Mouse (Mus musculus): ENCODE measurements around the gene Olfr150. TPM values are rescaled to one million over a fixed set of nuclear protein-coding genes. Genes with fewer than 3 reads are reported as not detected.
"Not testable (repeated sequence)": the region's sequence is repeated elsewhere in the genome, so short reads cannot be mapped to it uniquely, and the experiment has no call there.

The Olfr150 gene
- polyA plus RNA-seq (2016; fragmentation: Nextera tagmentation; extraction: Ambion mirVana): not detected in 2 replicates

DNA sequence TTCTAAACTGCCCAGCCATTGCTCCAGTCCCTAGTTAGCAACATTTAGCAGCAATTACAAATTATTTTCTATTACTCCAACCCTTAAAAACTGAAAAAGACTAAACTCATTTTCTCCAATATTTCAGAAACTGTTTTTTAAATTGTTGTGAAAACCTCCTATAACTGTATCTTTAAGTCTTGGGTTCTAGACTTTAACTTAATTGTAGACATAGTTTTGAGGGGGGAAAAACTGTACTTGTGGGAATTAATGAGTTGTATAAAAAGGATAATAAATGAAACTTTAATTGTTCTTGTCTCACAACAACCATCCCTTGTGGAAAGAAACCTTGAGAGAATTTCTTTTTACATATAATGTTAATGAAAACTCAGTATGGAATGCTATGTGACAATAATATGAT lies at the start of gene Olfr150:
Gene Olfr150, plus strand, starts transcription at position 301 of the 400 bp plus-strand sequence.
- Histone ChIP-seq H3K27ac (no peak within 1 kb of the TSS), H3K4me2 (no peak within 1 kb of the TSS), H3K9ac (no peak within 1 kb of the TSS), H3K9me3 (replicated peaks) (no peaks in the 10 kb centered on the region), H3K36me3 (no peaks in the 10 kb centered on the region), H3K4me1 (no peaks in the 10 kb centered on the region), H3K27me3 (replicated peaks) (no peaks in the 10 kb centered on the region), H3K4me3 (no peak within 1 kb of the TSS)
- ATAC-seq: no peak

DNA sequence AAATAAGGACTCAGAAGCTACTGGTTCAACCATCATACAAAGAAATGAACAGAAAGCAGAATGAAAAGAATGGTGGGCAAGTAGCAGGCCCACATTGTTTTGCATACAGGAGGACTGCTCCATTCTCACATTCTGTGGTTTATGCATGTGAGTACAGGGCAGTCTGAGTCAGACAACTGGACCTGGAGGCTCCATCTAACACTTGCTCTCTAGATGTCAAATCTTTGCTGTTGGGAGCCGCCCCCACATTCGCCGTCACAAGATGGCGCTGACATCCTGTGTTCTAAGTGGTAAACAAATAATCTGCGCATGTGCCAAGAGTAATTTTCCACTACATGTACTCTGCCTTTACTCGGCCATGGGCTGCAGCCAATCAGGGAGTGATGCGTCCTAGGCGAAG lies 29.7 kb upstream of the Olfr150 start:
- H3K27me3 ChIP-seq (replicated peaks); H3K4me2 ChIP-seq; H3K9me3 ChIP-seq (replicated peaks); H3K9ac ChIP-seq; H3K36me3 ChIP-seq; ATAC-seq; H3K4me3 ChIP-seq; H3K27ac ChIP-seq; H3K4me1 ChIP-seq: not testable (repeated sequence)
- 84% methylated on average over 8 of the region's 8 CpGs for WGBS (ENCODE audit: insufficient replicate concordance)

DNA sequence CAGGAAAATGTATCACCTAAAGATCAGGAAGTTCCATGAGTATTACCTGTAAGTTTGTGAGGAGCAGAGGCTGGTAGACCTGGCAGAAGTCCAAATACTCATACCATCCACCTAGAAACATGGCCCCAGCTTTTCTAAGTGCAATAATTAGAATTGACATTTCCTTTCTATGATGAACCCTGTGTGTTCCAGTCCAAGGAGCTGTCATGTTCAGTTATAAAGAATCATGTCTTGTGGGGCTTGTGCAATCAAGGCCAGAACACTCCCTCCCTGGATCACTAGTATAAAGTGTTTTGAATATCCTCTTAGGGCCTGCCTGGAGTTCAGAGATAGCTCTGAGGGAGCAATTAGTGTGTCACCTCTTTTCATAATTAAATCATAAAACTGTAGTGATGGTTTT lies 23.8 kb upstream of the Olfr150 start, which contains the start of gene Olfr149:
Gene Olfr149, minus strand, starts transcription at position 101 of the 400 bp plus-strand sequence.
- H3K4me1 ChIP-seq: no peaks in the 10 kb centered on the region
- no peak within 1 kb of the TSS for H3K4me2 ChIP-seq
- H3K4me3 ChIP-seq: no peak within 1 kb of the TSS
- ATAC-seq: no peak
- H3K36me3 ChIP-seq: no peaks in the 10 kb centered on the region
- H3K9ac ChIP-seq: no peak within 1 kb of the TSS
- no peaks in the 10 kb centered on the region for H3K9me3 ChIP-seq (replicated peaks)
- H3K27ac ChIP-seq: no peak within 1 kb of the TSS
- H3K27me3 ChIP-seq (replicated peaks): no peaks in the 10 kb centered on the region

DNA sequence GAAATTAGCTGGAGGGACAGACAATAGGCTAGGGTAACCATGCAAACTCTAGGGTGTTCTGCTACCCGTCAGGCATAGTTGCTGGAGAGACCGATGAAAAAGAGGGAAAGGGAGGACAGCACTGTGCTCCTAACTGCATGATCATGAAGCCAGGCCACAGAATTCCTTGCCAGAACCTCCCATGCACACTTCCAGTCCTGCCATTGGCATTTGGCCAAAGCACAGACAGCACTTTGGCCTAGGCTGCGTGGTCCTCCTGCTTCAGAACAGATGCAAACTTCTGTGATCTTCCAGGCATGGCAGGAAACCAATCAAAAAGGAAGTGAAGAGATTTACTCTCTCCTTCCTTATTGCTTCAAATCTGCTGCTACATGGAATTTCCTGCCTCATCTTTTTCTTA lies 21.8 kb upstream of the Olfr150 start:
- Histone ChIP-seq H3K9me3 (replicated peaks) (no peaks in the 10 kb centered on the region), H3K4me2 (no peak overlapping the region), H3K4me1 (no peaks in the 10 kb centered on the region), H3K9ac (no peak overlapping the region), H3K27ac (no peak overlapping the region), H3K36me3 (no peaks in the 10 kb centered on the region), H3K27me3 (replicated peaks) (no peaks in the 10 kb centered on the region), H3K4me3 (no peak overlapping the region)
- WGBS (ENCODE audit: insufficient replicate concordance): 46% methylated on average over 3 of the region's 3 CpGs
- no peak for ATAC-seq

- Histone ChIP-seq H3K9me3 (replicated peaks) (no peaks in the 10 kb centered on the region), H3K4me3 (no peak within 1 kb of the TSS), H3K27me3 (replicated peaks) (no peaks in the 10 kb centered on the region), H3K27ac (no peak within 1 kb of the TSS), H3K36me3 (no peaks in the 10 kb centered on the region), H3K9ac (no peak within 1 kb of the TSS), H3K4me2 (no peak within 1 kb of the TSS), H3K4me1 (no peaks in the 10 kb centered on the region)
- no peak for ATAC-seq
Measured at GRCm38 (mm10) chr9:39711053-39711452, 19.7 kb upstream of the Olfr150 start, which contains the start of gene Olfr965. TSS of gene Olfr965 (plus strand) at chr9:39711353.

GRCm38 (mm10) chr9:39740741-39741140 lies 10.0 kb downstream of the Olfr150 start:
- Histone ChIP-seq H3K36me3 (no peaks in the 10 kb centered on the region), H3K9ac (no peak overlapping the region), H3K4me3 (no peak overlapping the region), H3K4me1 (no peaks in the 10 kb centered on the region), H3K9me3 (replicated peaks) (no peaks in the 10 kb centered on the region), H3K27me3 (replicated peaks) (no peaks in the 10 kb centered on the region), H3K4me2 (no peak overlapping the region), H3K27ac (no peak overlapping the region)
- no peak for ATAC-seq
- 70% methylated on average over 1 of the region's 1 CpGs for WGBS (ENCODE audit: insufficient replicate concordance)

GRCm38 (mm10) chr9:39745949-39746348 lies 15.2 kb downstream of the Olfr150 start, which contains the start of gene Olfr967:
TSS of gene Olfr967 (plus strand) at chr9:39746249.
- Histone ChIP-seq H3K27ac (no peak within 1 kb of the TSS), H3K4me3 (no peak within 1 kb of the TSS), H3K4me2 (no peak within 1 kb of the TSS), H3K27me3 (replicated peaks) (no peaks in the 10 kb centered on the region), H3K9ac (no peak within 1 kb of the TSS), H3K4me1 (no peaks in the 10 kb centered on the region), H3K36me3 (no peaks in the 10 kb centered on the region), H3K9me3 (replicated peaks) (no peaks in the 10 kb centered on the region)
- ATAC-seq: no peak

DNA sequence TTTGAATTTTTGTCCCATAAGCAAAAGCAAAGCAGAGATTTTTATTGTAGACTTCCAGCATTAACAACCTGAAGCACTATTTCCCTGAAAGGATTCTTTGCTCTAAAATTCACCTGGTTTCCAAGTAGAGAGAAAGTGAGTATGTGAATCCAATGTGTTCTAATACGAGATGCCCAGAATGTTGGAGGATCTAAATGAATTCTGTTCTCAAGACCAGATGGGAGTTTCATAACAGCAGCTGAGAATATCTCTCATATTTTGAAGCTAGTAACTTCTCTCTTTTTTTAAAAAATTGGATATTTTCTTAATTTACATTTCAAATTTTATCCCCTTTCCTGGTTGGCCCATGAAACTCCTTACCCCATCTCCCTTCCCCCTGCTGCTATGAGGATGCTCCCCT lies 15.7 kb downstream of the Olfr150 start:
- Histone ChIP-seq H3K36me3 (no peaks in the 10 kb centered on the region), H3K9ac (no peak overlapping the region), H3K27me3 (replicated peaks) (no peaks in the 10 kb centered on the region), H3K9me3 (replicated peaks) (no peaks in the 10 kb centered on the region), H3K4me2 (no peak overlapping the region), H3K4me3 (no peak overlapping the region), H3K4me1 (no peaks in the 10 kb centered on the region), H3K27ac (no peak overlapping the region)
- 57% methylated on average over 1 of the region's 1 CpGs for WGBS (ENCODE audit: insufficient replicate concordance)
- no peak for ATAC-seq

DNA sequence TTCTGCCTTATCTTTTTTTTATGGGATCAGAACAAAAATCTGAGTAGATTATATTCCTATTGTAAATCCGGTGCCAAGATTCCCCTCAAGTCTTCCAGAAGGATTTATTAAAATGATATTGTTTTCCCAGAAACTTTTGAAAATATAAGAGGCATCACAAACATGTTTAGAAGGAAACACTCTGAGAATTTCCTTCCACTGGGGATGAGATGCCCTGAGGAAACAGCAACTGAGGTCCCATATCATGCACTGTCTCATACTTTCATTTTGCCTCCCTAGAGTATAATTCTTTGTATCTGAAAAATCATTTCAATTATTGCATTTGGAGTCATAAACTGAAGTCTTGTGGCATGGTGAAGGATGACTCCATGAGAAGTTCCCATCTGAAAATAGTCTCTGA lies 52.4 kb downstream of the Olfr150 start, which contains the start of gene Olfr968:
Gene Olfr968, minus strand, starts transcription at position 101 of the 400 bp plus-strand sequence.
- H3K9ac ChIP-seq: no peak within 1 kb of the TSS
- no peaks in the 10 kb centered on the region for H3K27me3 ChIP-seq (replicated peaks)
- no peaks in the 10 kb centered on the region for H3K9me3 ChIP-seq (replicated peaks)
- no peak for ATAC-seq
- no peaks in the 10 kb centered on the region for H3K4me1 ChIP-seq
- no peak within 1 kb of the TSS for H3K27ac ChIP-seq
- H3K4me2 ChIP-seq: no peak within 1 kb of the TSS
- WGBS (ENCODE audit: insufficient replicate concordance): 50% methylated on average over 1 of the region's 1 CpGs
- no peak within 1 kb of the TSS for H3K4me3 ChIP-seq
- H3K36me3 ChIP-seq: no peaks in the 10 kb centered on the region

Other genes with a start within 250 kb of the Olfr150 start
- gene Olfr44, start 237.0 kb upstream of the Olfr150 start, polyA plus RNA-seq (2016; fragmentation: Nextera tagmentation; extraction: Ambion mirVana): not detected in 2 replicates
- not detected in 2 replicates for gene Olfr957, start 215.2 kb upstream of the Olfr150 start, polyA plus RNA-seq (2016; fragmentation: Nextera tagmentation; extraction: Ambion mirVana)
- not detected in 2 replicates for gene Olfr958, start 176.9 kb upstream of the Olfr150 start, polyA plus RNA-seq (2016; fragmentation: Nextera tagmentation; extraction: Ambion mirVana)
- not detected in 2 replicates for gene Olfr959, start 155.4 kb upstream of the Olfr150 start, polyA plus RNA-seq (2016; fragmentation: Nextera tagmentation; extraction: Ambion mirVana)
- 4.7 and 5.9 TPM in 2 replicates for gene AW551984, start 126.6 kb upstream of the Olfr150 start, polyA plus RNA-seq (2016; fragmentation: Nextera tagmentation; extraction: Ambion mirVana)
- gene Olfr148, start 120.3 kb upstream of the Olfr150 start, polyA plus RNA-seq (2016; fragmentation: Nextera tagmentation; extraction: Ambion mirVana): not detected in 2 replicates
- not detected in 2 replicates for gene Olfr960, start 109.6 kb upstream of the Olfr150 start, polyA plus RNA-seq (2016; fragmentation: Nextera tagmentation; extraction: Ambion mirVana)
- gene Olfr961, start 85.9 kb upstream of the Olfr150 start, polyA plus RNA-seq (2016; fragmentation: Nextera tagmentation; extraction: Ambion mirVana): not detected in 2 replicates
- gene Olfr963, start 63.8 kb upstream of the Olfr150 start, polyA plus RNA-seq (2016; fragmentation: Nextera tagmentation; extraction: Ambion mirVana): not detected in 2 replicates
- gene Olfr149, start 23.9 kb upstream of the Olfr150 start, polyA plus RNA-seq (2016; fragmentation: Nextera tagmentation; extraction: Ambion mirVana): not detected in 2 replicates
- not detected in 2 replicates for gene Olfr965, start 19.6 kb upstream of the Olfr150 start, polyA plus RNA-seq (2016; fragmentation: Nextera tagmentation; extraction: Ambion mirVana)
- not detected in 2 replicates for gene Olfr967, start 15.3 kb downstream of the Olfr150 start, polyA plus RNA-seq (2016; fragmentation: Nextera tagmentation; extraction: Ambion mirVana)
- not detected in 2 replicates for gene Olfr968, start 52.3 kb downstream of the Olfr150 start, polyA plus RNA-seq (2016; fragmentation: Nextera tagmentation; extraction: Ambion mirVana)
- gene Olfr969, start 60.0 kb downstream of the Olfr150 start, polyA plus RNA-seq (2016; fragmentation: Nextera tagmentation; extraction: Ambion mirVana): not detected in 2 replicates
- not detected in 2 replicates for gene Olfr970, start 77.9 kb downstream of the Olfr150 start, polyA plus RNA-seq (2016; fragmentation: Nextera tagmentation; extraction: Ambion mirVana)
- not detected in 2 replicates for gene Olfr971, start 105.9 kb downstream of the Olfr150 start, polyA plus RNA-seq (2016; fragmentation: Nextera tagmentation; extraction: Ambion mirVana)
- gene Olfr972, start 135.4 kb downstream of the Olfr150 start, polyA plus RNA-seq (2016; fragmentation: Nextera tagmentation; extraction: Ambion mirVana): not detected in 2 replicates
- gene Olfr229, start 176.4 kb downstream of the Olfr150 start, polyA plus RNA-seq (2016; fragmentation: Nextera tagmentation; extraction: Ambion mirVana): not detected in 2 replicates
- gene Olfr974, start 206.5 kb downstream of the Olfr150 start, polyA plus RNA-seq (2016; fragmentation: Nextera tagmentation; extraction: Ambion mirVana): not detected in 2 replicates
- gene Olfr975, start 221.1 kb downstream of the Olfr150 start, polyA plus RNA-seq (2016; fragmentation: Nextera tagmentation; extraction: Ambion mirVana): not detected in 2 replicates
- gene Olfr976, start 230.2 kb downstream of the Olfr150 start, polyA plus RNA-seq (2016; fragmentation: Nextera tagmentation; extraction: Ambion mirVana): not detected in 2 replicates